Mouse (Mus musculus) heart, postnatal 25 days (tissue): ENCODE results near the gene Mpst. TPM values are rescaled to one million over a fixed set of nuclear protein-coding genes. Genes with fewer than 3 reads are reported as not detected.

Source experiments
- DNase-seq: peaks from one replicate; pipeline ENCODE4 v3.0.0; 2022; ENCODE audit warnings: low spot score
- intact Hi-C: fragments of 180-260 bp; cut with DNase I; formaldehyde crosslinking; loops from one replicate; pipeline ENCODE4 v1.15.1; 2025
- total RNA-seq, 2 experiments: library from RNA; stranded (reverse); gene quantifications; 2 replicates each; pipeline ENCODE4 v1.2.3; 2021

The Mpst gene
- total RNA-seq, 2 experiments from 2014 or later, result 39.1 to 39.6 TPM

- intact Hi-C loops, result no loop called here
- no peak for DNase-seq
These were observed 25.4 kb downstream of the Mpst start for GRCm38 (mm10) chr15:78431541-78432121.

GRCm38 (mm10) chr15:78434896-78435520, 28.8 kb downstream of the Mpst start:
- intact Hi-C loops, result loop anchor here (5.0 kb wide), 1 partner anchor 178 kb away; no protein-coding TSS in a partner anchor
- DNase-seq, result no peak

GRCm38 (mm10) chr15:78435681-78436080, 29.5 kb downstream of the Mpst start:
- intact Hi-C loops, result loop anchor here (5.0 kb wide), 1 partner anchor 178 kb away; no protein-coding TSS in a partner anchor
- DNase-seq, result no peak

GRCm38 (mm10) chr15:78436380-78437192, 30.4 kb downstream of the Mpst start:
- intact Hi-C loops, result loop anchor here (5.0 kb wide), 1 partner anchor 179 kb away; no protein-coding TSS in a partner anchor
- peak; percentile 79 for DNase-seq

GRCm38 (mm10) chr15:78437237-78438017, 31.2 kb downstream of the Mpst start:
- intact Hi-C loops, result loop anchor here (5.0 kb wide), 1 partner anchor 180 kb away; no protein-coding TSS in a partner anchor
- peak; percentile 59 for DNase-seq

GRCm38 (mm10) chr15:78438018-78438394, 31.8 kb downstream of the Mpst start:
- no peak for DNase-seq
- intact Hi-C loops, result loop anchor here (5.0 kb wide), 1 partner anchor 181 kb away; no protein-coding TSS in a partner anchor

GRCm38 (mm10) chr15:78438505-78438904, 32.3 kb downstream of the Mpst start:
- DNase-seq, result no peak
- intact Hi-C loops, result loop anchor here (5.0 kb wide), 1 partner anchor 181 kb away; no protein-coding TSS in a partner anchor

- no peak for DNase-seq
- intact Hi-C loops, result loop anchor here (5.0 kb wide), 1 partner anchor 182 kb away; no protein-coding TSS in a partner anchor
These were observed 32.8 kb downstream of the Mpst start for GRCm38 (mm10) chr15:78438973-78439372.

GRCm38 (mm10) chr15:78442231-78442630, 36.0 kb downstream of the Mpst start:
- no peak for DNase-seq
- intact Hi-C loops, result no loop called here

- no peak for DNase-seq
- intact Hi-C loops, result no loop called here
These were observed 37.6 kb downstream of the Mpst start for GRCm38 (mm10) chr15:78443857-78444256.

- intact Hi-C loops, result no loop called here
- no peak for DNase-seq
These were observed 40.9 kb downstream of the Mpst start for GRCm38 (mm10) chr15:78447121-78447520.

GRCm38 (mm10) chr15:78447746-78448535, 41.7 kb downstream of the Mpst start:
- intact Hi-C loops, result loop anchor here (2.0 kb wide), 2 partner anchors 67 to 135 kb away; no protein-coding TSS in a partner anchor
- DNase-seq, result peak; percentile 82

GRCm38 (mm10) chr15:78449131-78449530, 42.9 kb downstream of the Mpst start:
- no peak for DNase-seq
- intact Hi-C loops, result loop anchor here (2.0 kb wide), 2 partner anchors 66 to 134 kb away; no protein-coding TSS in a partner anchor

GRCm38 (mm10) chr15:78449694-78450418, 43.6 kb downstream of the Mpst start:
- intact Hi-C loops, result loop anchor here (2.0 kb wide), 2 partner anchors 65 to 133 kb away; no protein-coding TSS in a partner anchor
- peak; percentile 55 for DNase-seq

GRCm38 (mm10) chr15:78450419-78450768, 44.2 kb downstream of the Mpst start:
- intact Hi-C loops, result no loop called here
- no peak for DNase-seq

GRCm38 (mm10) chr15:78451201-78451600, 45.0 kb downstream of the Mpst start:
- intact Hi-C loops, result no loop called here
- DNase-seq, result no peak

- DNase-seq, result no peak
- intact Hi-C loops, result no loop called here
These were observed 46.7 kb downstream of the Mpst start for GRCm38 (mm10) chr15:78452929-78453328.

- no peak for DNase-seq
- intact Hi-C loops, result no loop called here
These were observed 49.0 kb downstream of the Mpst start for GRCm38 (mm10) chr15:78455168-78455567.
